Mouse (Mus musculus): ENCODE measurements at regions not wholly inside any gene's neighbourhood (a gene's known extent, or its start where the extent isn't known, plus 50 kb on each side); places are given as distances from the start of the nearest gene placed in this dataset.
A peak's percentile ranks its signal among the peaks of the same experiment; 100 is the strongest.

DNA sequence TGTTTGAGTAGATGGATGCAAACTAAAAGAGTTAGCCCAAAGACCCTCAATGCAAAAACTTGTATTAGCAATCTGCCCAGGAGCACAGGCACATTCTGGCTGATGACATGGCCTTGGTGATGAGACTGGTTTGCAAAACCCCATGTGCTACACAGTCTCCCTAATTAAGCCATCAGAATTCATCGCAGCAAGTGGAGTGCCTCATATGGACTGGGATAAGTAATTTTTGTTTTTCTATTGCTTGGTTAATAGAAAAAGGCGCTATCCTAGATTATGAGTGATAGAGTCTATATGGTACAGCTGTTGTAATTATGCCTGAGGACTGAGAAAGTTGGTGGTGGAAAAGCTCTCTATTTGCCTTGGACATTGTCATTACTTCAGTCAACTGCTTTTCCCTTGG lies 155.2 kb upstream of the Robo1 start:
- no peak for DNase-seq

DNA sequence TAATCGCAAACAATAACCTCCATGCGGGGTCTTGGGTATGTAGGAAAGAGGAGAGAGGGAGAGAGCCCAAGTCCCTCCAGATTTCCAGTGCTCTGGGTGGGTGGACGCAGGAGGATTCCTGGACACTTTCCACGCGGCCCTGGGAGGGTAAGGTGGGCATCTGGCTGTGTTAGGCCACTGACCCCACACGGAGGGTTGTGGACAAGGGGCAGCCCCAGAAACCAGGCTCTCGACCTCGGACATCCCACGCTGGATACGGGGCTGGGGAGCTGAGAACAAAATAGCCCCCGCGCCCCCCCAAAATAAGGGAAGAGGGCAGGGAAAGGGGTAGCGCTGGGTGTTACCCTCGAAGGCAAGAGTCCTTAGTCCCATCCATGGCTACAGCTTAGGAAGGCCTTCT lies 150.2 kb upstream of the Robo1 start:
- no peak for DNase-seq

DNA sequence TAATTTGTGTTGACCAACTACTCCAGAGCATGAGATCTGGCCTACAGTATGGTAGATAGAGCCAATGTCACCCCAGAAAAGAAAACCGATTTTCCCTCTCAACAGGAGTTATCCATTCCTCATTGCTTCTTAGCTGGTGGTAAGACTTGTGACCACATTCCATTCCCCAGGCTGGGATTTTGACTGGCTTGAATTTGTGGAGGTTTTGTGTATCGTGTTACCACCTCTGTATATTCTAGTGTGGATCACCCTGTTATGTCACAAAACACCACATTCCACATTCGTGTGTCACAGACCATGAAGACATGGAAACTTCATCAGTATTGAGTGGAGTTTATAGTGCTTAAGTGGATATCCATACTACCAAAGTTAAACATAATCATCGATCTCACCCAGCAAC lies 148.7 kb upstream of the Robo1 start:
- no peak for DNase-seq

DNA sequence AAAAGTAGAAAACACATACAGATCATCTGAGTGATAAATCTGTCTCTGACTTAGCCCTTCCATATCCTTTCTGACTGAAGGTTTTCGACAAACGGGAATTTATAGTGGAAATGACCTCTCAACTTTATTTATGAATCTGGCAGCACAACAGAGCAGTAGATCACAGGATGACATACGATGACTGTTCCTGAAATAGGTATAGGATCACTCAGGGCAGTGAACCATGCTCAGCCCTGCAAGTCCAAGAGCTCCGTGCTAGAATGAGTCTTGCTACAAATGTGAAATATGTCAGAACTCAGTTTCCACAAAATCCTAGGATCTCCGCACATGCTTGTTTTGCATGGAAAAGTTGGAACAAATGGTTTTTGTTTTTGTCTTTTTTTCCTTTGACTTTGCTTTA lies 132.4 kb upstream of the Robo1 start:
- no peak for DNase-seq

DNA sequence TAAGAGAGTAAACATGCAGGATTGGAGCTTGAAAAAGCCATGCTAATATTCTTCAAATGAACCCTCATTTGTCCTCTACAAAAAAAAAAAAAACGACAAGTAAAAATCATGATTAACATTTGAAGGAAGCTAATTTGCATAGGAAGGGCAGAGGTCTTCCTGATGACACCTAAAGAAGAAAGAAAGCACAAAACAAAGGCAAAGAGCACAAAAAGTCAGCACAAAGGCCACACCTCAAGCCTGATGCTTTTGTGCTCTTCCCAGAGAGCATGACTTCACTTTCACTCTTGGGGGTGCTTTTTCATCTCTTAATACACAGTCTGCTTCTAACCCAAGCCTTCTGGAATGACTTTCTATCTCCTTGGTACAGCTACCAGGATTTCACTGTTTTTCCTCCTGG lies 113.8 kb upstream of the Robo1 start:
- no peak for DNase-seq

DNA sequence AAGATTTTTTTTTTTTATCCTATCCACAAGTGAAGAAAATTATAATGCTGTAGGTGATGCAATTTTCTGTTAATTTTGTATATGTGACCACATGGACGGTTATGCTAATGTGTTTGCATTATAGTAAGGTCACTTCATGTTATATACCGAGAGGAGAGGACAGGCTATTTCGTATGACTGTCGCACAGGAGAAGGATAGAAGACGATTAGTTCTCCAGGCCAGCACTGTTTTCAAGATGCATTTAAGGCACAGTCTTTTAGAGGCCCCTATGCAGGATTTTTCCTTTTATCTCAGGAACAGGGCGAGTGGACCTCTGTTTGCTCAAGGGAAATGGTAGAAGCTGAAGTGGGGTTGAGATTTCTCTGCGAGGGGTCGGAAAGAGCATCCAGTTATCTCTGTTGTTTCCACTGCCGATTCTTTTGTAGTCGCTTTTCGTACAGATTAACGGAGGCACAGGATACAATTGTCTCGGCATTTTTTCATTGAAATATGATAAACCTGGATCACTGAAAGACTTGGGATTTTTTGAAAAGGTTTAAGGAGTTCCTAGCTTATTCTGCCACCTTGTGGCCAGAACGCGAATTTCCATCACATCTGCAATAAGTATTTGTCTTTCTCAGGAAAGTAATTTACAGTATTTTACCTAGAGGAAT lies 92.6 kb upstream of the Robo1 start:
- peak; percentile 28 for DNase-seq

DNA sequence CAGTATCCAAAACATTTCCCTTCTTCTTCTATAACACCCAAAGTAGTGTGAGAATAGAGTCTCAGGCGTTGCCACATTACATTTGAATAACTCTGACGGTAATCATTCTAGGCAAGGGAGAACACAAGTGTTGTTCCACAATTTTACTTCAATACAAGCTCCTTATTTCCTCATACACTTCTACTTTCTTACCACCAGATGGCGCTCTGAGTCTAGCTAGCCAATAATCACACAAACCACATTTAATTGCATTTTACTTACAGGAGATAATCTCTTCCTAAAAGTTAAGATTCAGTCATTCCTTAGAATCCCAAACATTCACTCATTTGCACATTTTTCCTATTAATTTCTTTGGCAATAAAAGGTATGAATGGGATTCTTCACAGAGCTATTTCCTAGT lies 90.1 kb upstream of the Robo1 start:
- no peak for DNase-seq

DNA sequence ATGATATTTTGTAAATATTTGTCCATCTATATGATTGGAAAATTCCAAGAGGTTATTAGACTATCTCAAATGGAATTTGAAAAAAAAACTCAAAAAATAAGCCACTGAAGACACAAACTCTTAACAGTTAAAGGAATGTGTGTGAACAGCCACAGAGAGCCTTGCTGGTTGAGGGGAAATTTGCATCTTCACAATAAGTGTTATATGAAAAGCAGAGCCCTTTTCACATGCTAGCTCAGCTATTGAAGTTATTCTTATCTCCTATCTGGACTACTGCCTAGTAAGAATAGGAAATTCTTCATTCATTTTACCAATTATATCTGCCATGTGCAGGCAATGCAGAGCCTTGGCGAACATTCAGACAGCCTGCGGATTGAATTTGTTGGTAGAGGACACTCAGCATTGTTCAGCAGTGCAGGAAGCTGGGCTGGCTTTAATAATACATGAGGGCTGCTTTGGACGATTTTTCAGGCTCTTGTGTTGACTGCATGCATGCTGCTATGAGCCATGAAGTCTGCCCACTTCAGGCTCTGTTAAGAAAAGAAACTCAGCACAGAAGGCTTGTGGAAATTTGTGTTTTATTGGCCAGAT lies 86.1 kb upstream of the Robo1 start:
- no peak for DNase-seq

DNA sequence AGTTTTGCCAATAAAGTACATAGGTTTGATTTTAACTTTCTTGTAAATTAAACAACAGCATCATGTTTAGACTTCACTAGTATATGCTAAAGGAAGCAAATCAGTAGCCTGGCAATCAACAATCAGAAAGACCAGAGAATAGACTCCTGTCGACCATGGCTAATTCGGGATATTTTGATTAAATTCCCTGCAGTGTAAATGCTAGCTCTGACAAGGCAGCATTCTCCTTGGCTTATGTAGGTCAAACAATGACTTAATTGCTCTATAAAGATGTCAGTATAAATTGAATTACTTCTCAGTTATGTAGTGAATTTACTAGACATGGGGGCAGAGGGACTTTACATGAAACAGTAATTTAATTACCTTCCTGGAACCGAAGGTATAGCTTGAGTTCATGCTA lies 84.2 kb upstream of the Robo1 start:
- DNase-seq = no peak

DNA sequence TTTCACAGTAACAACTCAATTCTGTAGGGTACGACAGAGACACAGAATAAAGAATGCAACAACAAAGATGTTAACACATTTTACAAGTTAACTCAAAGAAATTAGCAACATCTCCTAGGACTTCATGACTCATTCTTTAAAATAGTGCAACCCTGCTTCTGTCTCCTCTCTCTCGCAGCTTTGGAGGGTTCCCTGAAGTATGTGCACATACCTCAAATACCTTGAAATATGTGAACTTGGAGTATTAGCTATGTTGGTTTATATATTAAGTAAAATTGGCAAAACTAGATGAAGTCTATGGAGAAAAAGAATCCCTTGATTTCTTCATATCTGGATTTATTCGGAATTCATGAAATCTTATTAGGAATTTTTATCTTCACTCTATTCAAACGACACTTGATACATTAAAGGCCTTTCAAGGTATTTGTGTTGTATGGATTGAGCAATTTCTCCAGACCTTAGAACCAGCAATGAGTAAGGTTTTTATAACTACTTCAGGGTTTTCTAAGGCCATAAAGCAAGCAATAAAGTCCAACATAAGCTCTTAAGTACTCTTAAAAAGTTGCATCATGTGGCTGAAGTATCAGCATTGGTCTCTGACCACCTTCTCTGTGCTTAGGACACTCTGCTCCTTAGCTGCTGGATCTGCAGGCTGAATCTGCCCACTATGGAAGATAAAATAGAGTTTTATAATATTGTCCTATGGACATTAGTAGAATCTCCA lies 82.8 kb upstream of the Robo1 start:
- DNase-seq = no peak

DNA sequence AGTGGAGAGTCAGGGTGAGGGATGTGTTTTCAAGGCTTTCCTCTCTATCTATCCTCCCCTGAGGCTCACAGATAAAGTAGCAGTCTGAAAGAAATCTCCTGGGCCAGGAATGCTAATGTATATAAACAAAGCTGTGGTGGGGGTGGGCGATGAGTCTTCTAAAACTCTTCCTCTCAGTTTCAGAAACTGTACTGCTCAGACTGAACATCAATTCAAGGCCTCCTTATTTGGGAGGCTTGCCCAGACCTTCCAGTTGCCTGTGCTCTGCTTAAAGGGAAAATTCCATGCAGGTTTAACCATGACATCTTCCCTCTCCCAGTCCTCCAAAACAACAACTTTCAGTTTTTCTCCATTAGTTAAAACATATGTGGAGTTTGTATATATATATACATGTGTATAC lies 73.7 kb upstream of the Robo1 start:
- peak; percentile 9 for DNase-seq

DNA sequence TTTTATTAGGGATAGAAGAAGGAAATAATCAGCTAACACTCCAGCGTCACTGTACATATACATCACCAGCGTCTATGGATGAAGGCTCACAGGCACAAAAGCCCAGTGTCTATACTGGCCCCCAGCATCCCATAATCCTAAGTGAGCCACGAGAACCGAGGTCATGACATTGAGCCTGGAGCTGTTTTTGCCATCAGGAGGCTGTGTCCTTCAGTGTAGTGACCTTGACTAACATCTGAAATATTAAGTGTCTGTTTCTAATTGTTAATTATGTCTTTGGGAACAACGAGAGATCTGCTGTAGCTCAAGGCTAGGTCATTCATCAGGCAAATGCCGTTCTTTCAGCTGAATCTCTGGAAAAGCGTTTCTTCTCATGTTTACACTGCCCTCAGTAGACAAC lies 68.5 kb upstream of the Robo1 start:
- no peak for DNase-seq

DNA sequence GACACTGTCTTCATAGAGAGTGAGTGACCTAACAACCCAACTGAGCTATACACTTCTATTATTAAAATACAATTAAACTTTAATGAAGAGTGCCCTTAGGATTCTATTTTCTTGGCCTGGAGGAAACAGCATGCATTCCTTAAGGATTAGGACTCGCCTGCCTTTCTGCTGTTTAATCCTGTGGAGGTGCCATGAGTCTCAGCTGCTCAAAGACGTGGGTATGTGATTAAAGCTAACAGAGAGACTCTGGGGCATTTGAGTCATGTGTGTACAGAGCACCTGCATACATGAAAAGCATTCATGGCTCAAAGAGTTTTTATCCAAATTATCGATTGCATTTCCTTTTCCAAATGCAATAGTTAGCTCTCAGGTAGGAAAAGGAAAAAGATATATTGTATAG lies 51.7 kb upstream of the Robo1 start:
- DNase-seq = no peak

All from liver (tissue).